In genomic region chr16:23127673-23128375, GRCm38 (mm10) we compare ENCODE assay signal across 8 mouse cellular contexts. TPM values are rescaled to one million over a fixed set of nuclear protein-coding genes. Genes with fewer than 3 reads are reported as not detected.
DNase-seq lines count a peak whose midpoint lies in the region; ATAC-seq and TF ChIP-seq lines count a peak whose summit lies in the region.

Gene Rfc4 (minus strand): TSS chr16:23127737.

- H3K4me3 ChIP-seq in forebrain, embryonic 15.5 days: peak within 1 kb of the TSS; percentile 66
- H3K4me3 ChIP-seq in layer of hippocampus, adult 2 months: peak within 1 kb of the TSS; percentile 100
- H3K4me3 ChIP-seq in lung, adult 2 months (replicated peaks; ENCODE audit: extremely low read depth, low read depth, low read length): peak within 1 kb of the TSS; percentile 97
- H3K4me3 ChIP-seq in neural tube, embryonic 15.5 days (replicated peaks): peak within 1 kb of the TSS; percentile 64

- H3K36me3 ChIP-seq in forebrain, embryonic 15.5 days: peaks cover 9% of the 10 kb centered on the region
- 0 out of 2 replicates have a peak, but pooled peaks cover 7% of the 10 kb centered on the region for H3K36me3 ChIP-seq in neural tube, embryonic 15.5 days

- H3K4me2 ChIP-seq in forebrain, embryonic 15.5 days (replicated peaks): peak within 1 kb of the TSS; percentile 88
- H3K4me2 ChIP-seq in neural tube, embryonic 15.5 days: peak within 1 kb of the TSS; percentile 96

- peak within 1 kb of the TSS; percentile 95 for H3K27ac ChIP-seq in forebrain, embryonic 15.5 days (replicated peaks)
- H3K27ac ChIP-seq in layer of hippocampus, adult 2 months: peak within 1 kb of the TSS; percentile 99
- peak within 1 kb of the TSS; percentile 98 for H3K27ac ChIP-seq in neural tube, embryonic 15.5 days (replicated peaks)

- TF ChIP-seq CTCF in layer of hippocampus, adult 2 months (conservative IDR thresholded peaks at IDR 0.05): peak; percentile 66
- TF ChIP-seq CTCF in lung, adult 2 months (IDR thresholded peaks at IDR 0.05; ENCODE audit: insufficient read depth, low read length): peak; percentile 28

- no peaks in the 10 kb centered on the region for H3K27me3 ChIP-seq in forebrain, embryonic 15.5 days
- no peaks in the 10 kb centered on the region for H3K27me3 ChIP-seq in neural tube, embryonic 15.5 days (replicated peaks)

- DNase-seq in ES-CJ7 (ENCODE audit: low read depth, low spot score): peak; percentile 83
- peak; percentile 91 for DNase-seq in cerebellum, adult 11 months
- peak; percentile 85 for DNase-seq in heart, postnatal 25 days (ENCODE audit: low spot score)
- peak; percentile 87 to 95 for DNase-seq in layer of hippocampus, adult 2 months (ENCODE audit: low spot score in 2 of 2)
- DNase-seq in lung, adult 2 months: peak; percentile 95
- DNase-seq in testis, postnatal 10 days (ENCODE audit: low spot score): peak; percentile 94

- H3K9ac ChIP-seq in forebrain, embryonic 15.5 days (replicated peaks): peak within 1 kb of the TSS; percentile 91
- peak within 1 kb of the TSS; percentile 77 for H3K9ac ChIP-seq in neural tube, embryonic 15.5 days (replicated peaks)

- intact Hi-C loops in heart, postnatal 25 days (cut with DNase I): loop anchor here (1.0 to 5.0 kb wide), 3 partner anchors 21 to 271 kb away; partner anchors contain the start of genes Dnajb11, Eif4a2 and Tbccd1

- H3K4me1 ChIP-seq in forebrain, embryonic 15.5 days: peaks cover 26% of the 10 kb centered on the region
- peaks cover 4% of the 10 kb centered on the region; the same call in 1 of the 2 replicates for H3K4me1 ChIP-seq in lung, adult 2 months (ENCODE audit: control insufficient read depth, insufficient read depth, low read length)
- H3K4me1 ChIP-seq in neural tube, embryonic 15.5 days: peaks cover 24% of the 10 kb centered on the region

- H3K9me3 ChIP-seq in forebrain, embryonic 15.5 days: no peaks in the 10 kb centered on the region
- no peaks in the 10 kb centered on the region for H3K9me3 ChIP-seq in neural tube, embryonic 15.5 days (replicated peaks)

- peak; percentile 96 for ATAC-seq in forebrain, embryonic 15.5 days (replicated peaks)
- ATAC-seq in neural tube, embryonic 15.5 days (ENCODE audit: low FRiP score): peak; percentile 96

- TF ChIP-seq POLR2A in lung, adult 2 months (IDR thresholded peaks at IDR 0.05; ENCODE audit: borderline replicate concordance, extremely low read depth, low read depth, low read length): peak; percentile 85

- WGBS in forebrain, embryonic 15.5 days: under 1% methylated on average over 51 of the region's 51 CpGs
- WGBS in lung, adult 2 months: under 1% methylated on average over 51 of the region's 51 CpGs
- WGBS in neural tube, embryonic 15.5 days: under 1% methylated on average over 51 of the region's 51 CpGs

RNA-seq across cellular contexts. Expression of gene Rfc4, which starts in this region (rescaled TPM):
- polyA plus RNA-seq in forebrain, embryonic 15.5 days (2015; fragmentation: Nextera tagmentation; extraction: Ambion mirVana): 71.7 and 87.2 TPM in 2 replicates
- 1 to 10 TPM; 6.6 to 6.8 TPM for total RNA-seq in heart, postnatal 25 days (2021)
- total RNA-seq in layer of hippocampus, adult 2 months (2021): 1 to 10 TPM; 4.8 to 5.3 TPM
- polyA plus RNA-seq in lung, adult 2 months (2012; rRNA removed): 0.15 and 0.57 TPM in 2 replicates
- 35.3 and 56.6 TPM in 2 replicates for polyA plus RNA-seq in neural tube, embryonic 15.5 days (2015; fragmentation: Nextera tagmentation; extraction: Ambion mirVana)

Comparison
In these comparisons a context has a peak if more than half of its experiments do, and no peak if none do; other contexts are left out.
1. Peak in every context shown above with its lines: DNase-seq, ATAC-seq, H3K4me3 ChIP-seq and H3K27ac ChIP-seq.
2. RNA of gene Rfc4 (polyA plus RNA-seq): 71.7 to 87.2 TPM in forebrain, embryonic 15.5 days and 35.3 to 56.6 TPM in neural tube, embryonic 15.5 days; 0.15 to 0.57 TPM in lung, adult 2 months; every median in the first group is over 10 times any median in the second.
3. Peak in DNase-seq and H3K4me3 ChIP-seq in lung, adult 2 months; RNA of the gene not detected or under 1 TPM.